Mouse (Mus musculus): ENCODE measurements at regions not wholly inside any gene's neighbourhood (a gene's known extent, or its start where the extent isn't known, plus 50 kb on each side); places are given as distances from the start of the nearest gene placed in this dataset.
A peak's percentile ranks its signal among the peaks of the same experiment; 100 is the strongest.

- Histone ChIP-seq H3K27me3 (replicated peaks) (no peaks in the 10 kb centered on the region), H3K79me2 (replicated peaks; ENCODE audit: control insufficient read depth, extremely low read depth, insufficient read depth, poor library complexity, severe bottlenecking) (no peaks in the 10 kb centered on the region), H3K9ac (ENCODE audit: insufficient read depth, low read depth) (no peak overlapping the region), H3K27ac (ENCODE audit: insufficient read depth, low read depth) (no peak overlapping the region), H3K4me2 (ENCODE audit: insufficient read depth, low read depth, poor library complexity, severe bottlenecking) (no peak overlapping the region), H3K4me3 (replicated peaks in 1 of 3; ENCODE audit: low read depth in 2 of 3, low read length in 2 of 3, poor library complexity in 1 of 3) (no peak overlapping the region), H3K4me1 (ENCODE audit: control insufficient read depth in 1 of 2, insufficient read depth in 2 of 2) (peaks cover 0 to 2% of the 10 kb centered on the region in 2 experiments; a peak in 1 of 4 replicates), H3K9me3 (replicated peaks; ENCODE audit: low read length) (no peaks in the 10 kb centered on the region), H3K36me3 (replicated peaks in 1 of 2; ENCODE audit: control insufficient read depth in 1 of 2, insufficient read depth in 1 of 2, low read length in 1 of 2) (no peaks in the 10 kb centered on the region)
- no peak for TF ChIP-seq PAX5 (IDR thresholded peaks at IDR 0.05; ENCODE audit: low read length)
- TF ChIP-seq CTCF (conservative IDR thresholded peaks at IDR 0.05 in 1 of 2, IDR thresholded peaks at IDR 0.05 in 1 of 2; ENCODE audit: low read depth in 2 of 2, low read length in 2 of 2) = peak in 1 of 2 experiments; percentile 4; a peak in 1 of 4 replicates
- TF ChIP-seq ZNF384 (IDR thresholded peaks at IDR 0.05; ENCODE audit: low read depth, low read length) = peak; percentile 64; the same call in 1 of the 2 replicates
- TF ChIP-seq BHLHE40 (IDR thresholded peaks at IDR 0.05; ENCODE audit: low read depth, low read length) = 0 out of 2 replicates have a peak, but pooled peaks have one; percentile 13
- TF ChIP-seq RAD21 (IDR thresholded peaks at IDR 0.05; ENCODE audit: low read depth, low read length) = peak; percentile 17
- TF ChIP-seq MAZ (IDR thresholded peaks at IDR 0.05; ENCODE audit: low read depth, low read length) = no peak
- no peak for TF ChIP-seq RCOR1 (conservative IDR thresholded peaks at IDR 0.05; ENCODE audit: low read depth, low read length)
- no peak for TF ChIP-seq KAT2A (IDR thresholded peaks at IDR 0.05; ENCODE audit: insufficient replicate concordance, low read length)
- in situ Hi-C loops (cut with MboI; ENCODE audit: low pct_ligation_motif_present, low pct_unique_long_range_greater_than_20kb, low sequenced_read_pairs) = no loop called here
- DNase-seq (ENCODE audit: extremely low read depth) = no peak
- dilution Hi-C loops (cut with MboI; ENCODE audit: extremely low pct_ligation_motif_present, extremely low pct_unique_long_range_greater_than_20kb, low sequenced_read_pairs) = no loop called here
Measured at GRCm38 (mm10) chr3:149371439-149371838, 381.1 kb upstream of the Adgrl2 start.

- Histone ChIP-seq H3K4me1 (ENCODE audit: control insufficient read depth in 1 of 2, insufficient read depth in 2 of 2) (peaks cover 0 to 2% of the 10 kb centered on the region in 2 experiments; a peak in 1 of 4 replicates), H3K27ac (ENCODE audit: insufficient read depth, low read depth) (no peak overlapping the region), H3K9me3 (replicated peaks; ENCODE audit: low read length) (no peaks in the 10 kb centered on the region), H3K36me3 (replicated peaks in 1 of 2; ENCODE audit: control insufficient read depth in 1 of 2, insufficient read depth in 1 of 2, low read length in 1 of 2) (no peaks in the 10 kb centered on the region), H3K4me3 (replicated peaks in 1 of 3; ENCODE audit: low read depth in 2 of 3, low read length in 2 of 3, poor library complexity in 1 of 3) (no peak overlapping the region), H3K27me3 (replicated peaks) (no peaks in the 10 kb centered on the region), H3K79me2 (replicated peaks; ENCODE audit: control insufficient read depth, extremely low read depth, insufficient read depth, poor library complexity, severe bottlenecking) (no peaks in the 10 kb centered on the region), H3K4me2 (ENCODE audit: insufficient read depth, low read depth, poor library complexity, severe bottlenecking) (no peak overlapping the region), H3K9ac (ENCODE audit: insufficient read depth, low read depth) (no peak overlapping the region)
- in situ Hi-C loops (cut with MboI; ENCODE audit: low pct_ligation_motif_present, low pct_unique_long_range_greater_than_20kb, low sequenced_read_pairs) = no loop called here
- dilution Hi-C loops (cut with MboI; ENCODE audit: extremely low pct_ligation_motif_present, extremely low pct_unique_long_range_greater_than_20kb, low sequenced_read_pairs) = no loop called here
- TF ChIP-seq MAZ (IDR thresholded peaks at IDR 0.05; ENCODE audit: low read depth, low read length) (no peak), ELF1 (IDR thresholded peaks at IDR 0.05; ENCODE audit: low read depth, low read length) (no peak), JUND (conservative IDR thresholded peaks at IDR 0.05; ENCODE audit: low read depth, low read length) (no peak), PAX5 (IDR thresholded peaks at IDR 0.05; ENCODE audit: low read length) (no peak), USF2 (conservative IDR thresholded peaks at IDR 0.05; ENCODE audit: low read depth, low read length) (no peak), RCOR1 (conservative IDR thresholded peaks at IDR 0.05; ENCODE audit: low read depth, low read length) (no peak), USF1 (IDR thresholded peaks at IDR 0.05; ENCODE audit: low read depth, low read length) (no peak), CHD1 (IDR thresholded peaks at IDR 0.05; ENCODE audit: low read depth, low read length) (no peak), CTCF (conservative IDR thresholded peaks at IDR 0.05 in 1 of 2, IDR thresholded peaks at IDR 0.05 in 1 of 2; ENCODE audit: low read depth in 2 of 2, low read length in 2 of 2) (no peak), NRF1 (IDR thresholded peaks at IDR 0.05; ENCODE audit: low read depth, low read length) (no peak), ZC3H11A (IDR thresholded peaks at IDR 0.05; ENCODE audit: low read depth, low read length) (no peak), ZNF384 (IDR thresholded peaks at IDR 0.05; ENCODE audit: low read depth, low read length) (no peak), ZKSCAN1 (IDR thresholded peaks at IDR 0.05; ENCODE audit: borderline replicate concordance, low read depth, low read length) (no peak), EP300 (IDR thresholded peaks at IDR 0.05; ENCODE audit: low read length) (no peak), ZMIZ1 (IDR thresholded peaks at IDR 0.05; ENCODE audit: low read depth, low read length) (no peak), TBP (conservative IDR thresholded peaks at IDR 0.05; ENCODE audit: low read depth, low read length) (no peak)
- no peak for DNase-seq (ENCODE audit: extremely low read depth)
Measured at GRCm38 (mm10) chr3:149370517-149371227, 380.3 kb upstream of the Adgrl2 start.
